Mouse (Mus musculus): ENCODE data around the gene Prpf39.

The Prpf39 gene

GRCm38 (mm10) chr12:65036190-65036870 is at the start of gene Prpf39:
Prpf39 (plus strand) TSS chr12:65036333.
- DNase-seq (ENCODE audit: inconsistent age in 2 of 2, low spot score in 1 of 2) = peak; percentile 93 to 97

GRCm38 (mm10) chr12:65007725-65008124 is 28.4 kb upstream of the Prpf39 start:
- no peak for DNase-seq (ENCODE audit: inconsistent age in 2 of 2, low spot score in 1 of 2)

GRCm38 (mm10) chr12:65022842-65023241 is 13.3 kb upstream of the Prpf39 start:
- DNase-seq (ENCODE audit: inconsistent age in 2 of 2, low spot score in 1 of 2) = no peak

- DNase-seq (ENCODE audit: inconsistent age in 2 of 2, low spot score in 1 of 2) = no peak
These were observed 319 bp upstream of the Prpf39 start for GRCm38 (mm10) chr12:65035839-65036189.

GRCm38 (mm10) chr12:65036892-65037545 is 886 bp downstream of the Prpf39 start:
- peak in 1 of 2 experiments; percentile 44 for DNase-seq (ENCODE audit: inconsistent age in 2 of 2, low spot score in 1 of 2)

GRCm38 (mm10) chr12:65037546-65037937 is 1.4 kb downstream of the Prpf39 start:
- DNase-seq (ENCODE audit: inconsistent age in 2 of 2, low spot score in 1 of 2) = peak; percentile 40 to 81

GRCm38 (mm10) chr12:65048799-65049198 is 12.7 kb downstream of the Prpf39 start:
- DNase-seq (ENCODE audit: inconsistent age in 2 of 2, low spot score in 1 of 2) = no peak

- no peak for DNase-seq (ENCODE audit: inconsistent age in 2 of 2, low spot score in 1 of 2)
These were observed 22.1 kb downstream of the Prpf39 start for GRCm38 (mm10) chr12:65058203-65058602.

- DNase-seq (ENCODE audit: inconsistent age in 2 of 2, low spot score in 1 of 2) = no peak
These were observed 24.9 kb downstream of the Prpf39 start for GRCm38 (mm10) chr12:65061082-65061481.

GRCm38 (mm10) chr12:65065241-65065640 is 29.1 kb downstream of the Prpf39 start:
- no peak for DNase-seq (ENCODE audit: inconsistent age in 2 of 2, low spot score in 1 of 2)

- DNase-seq (ENCODE audit: inconsistent age in 2 of 2, low spot score in 1 of 2) = no peak
These were observed 30.1 kb downstream of the Prpf39 start for GRCm38 (mm10) chr12:65066234-65066633.

GRCm38 (mm10) chr12:65068409-65068808 is 32.3 kb downstream of the Prpf39 start:
- peak in 1 of 2 experiments; percentile 52 for DNase-seq (ENCODE audit: inconsistent age in 2 of 2, low spot score in 1 of 2)

GRCm38 (mm10) chr12:65072911-65073610 is 36.9 kb downstream of the Prpf39 start:
- DNase-seq (ENCODE audit: inconsistent age in 2 of 2, low spot score in 1 of 2) = no peak

- peak; percentile 98 to 99 for DNase-seq (ENCODE audit: inconsistent age in 2 of 2, low spot score in 1 of 2)
These were observed 37.6 kb downstream of the Prpf39 start, which contains the start of gene Fkbp3 for GRCm38 (mm10) chr12:65073611-65074178. Fkbp3 (minus strand) TSS chr12:65074007.

GRCm38 (mm10) chr12:65074651-65075050 is 38.5 kb downstream of the Prpf39 start:
- peak in 1 of 2 experiments; percentile 60 for DNase-seq (ENCODE audit: inconsistent age in 2 of 2, low spot score in 1 of 2)

- peak; percentile 92 to 97 for DNase-seq (ENCODE audit: inconsistent age in 2 of 2, low spot score in 1 of 2)
These were observed 39.1 kb downstream of the Prpf39 start, which contains the start of gene Fancm for GRCm38 (mm10) chr12:65075085-65075732. Fancm (plus strand) TSS chr12:65075603.

- DNase-seq (ENCODE audit: inconsistent age in 2 of 2, low spot score in 1 of 2) = no peak
These were observed 39.7 kb downstream of the Prpf39 start for GRCm38 (mm10) chr12:65075733-65076310.

- DNase-seq (ENCODE audit: inconsistent age in 2 of 2, low spot score in 1 of 2) = no peak
These were observed 40.8 kb downstream of the Prpf39 start for GRCm38 (mm10) chr12:65076906-65077305.

- DNase-seq (ENCODE audit: inconsistent age in 2 of 2, low spot score in 1 of 2) = no peak
These were observed 72.6 kb downstream of the Prpf39 start for GRCm38 (mm10) chr12:65108746-65109145.

- DNase-seq (ENCODE audit: inconsistent age in 2 of 2, low spot score in 1 of 2) = no peak
These were observed 75.4 kb downstream of the Prpf39 start for GRCm38 (mm10) chr12:65111503-65111902.

GRCm38 (mm10) chr12:65112811-65113210 is 76.7 kb downstream of the Prpf39 start:
- no peak for DNase-seq (ENCODE audit: inconsistent age in 2 of 2, low spot score in 1 of 2)

Data from adrenal gland, adult (tissue).